Mouse (Mus musculus) adrenal gland, postnatal 25 days (tissue): ENCODE measurements around the gene Fam129b. TPM values are rescaled to one million over a fixed set of nuclear protein-coding genes. Genes with fewer than 3 reads are reported as not detected.

Source experiments
- DNase-seq: peaks from one replicate; pipeline ENCODE4 v3.0.0; 2021; ENCODE audit warnings: mixed read lengths
- total RNA-seq: library from RNA; stranded (reverse); gene quantifications from 2 replicates; pipeline ENCODE4 v1.2.3, GENCODE M21; 2021

Fam129b gene
- total RNA-seq, 1 experiment from 2014 or later: 15.2 TPM

GRCm38 (mm10) chr2:32924306-32924844, 48.5 kb downstream of the Fam129b start:
- no peak for DNase-seq

DNA sequence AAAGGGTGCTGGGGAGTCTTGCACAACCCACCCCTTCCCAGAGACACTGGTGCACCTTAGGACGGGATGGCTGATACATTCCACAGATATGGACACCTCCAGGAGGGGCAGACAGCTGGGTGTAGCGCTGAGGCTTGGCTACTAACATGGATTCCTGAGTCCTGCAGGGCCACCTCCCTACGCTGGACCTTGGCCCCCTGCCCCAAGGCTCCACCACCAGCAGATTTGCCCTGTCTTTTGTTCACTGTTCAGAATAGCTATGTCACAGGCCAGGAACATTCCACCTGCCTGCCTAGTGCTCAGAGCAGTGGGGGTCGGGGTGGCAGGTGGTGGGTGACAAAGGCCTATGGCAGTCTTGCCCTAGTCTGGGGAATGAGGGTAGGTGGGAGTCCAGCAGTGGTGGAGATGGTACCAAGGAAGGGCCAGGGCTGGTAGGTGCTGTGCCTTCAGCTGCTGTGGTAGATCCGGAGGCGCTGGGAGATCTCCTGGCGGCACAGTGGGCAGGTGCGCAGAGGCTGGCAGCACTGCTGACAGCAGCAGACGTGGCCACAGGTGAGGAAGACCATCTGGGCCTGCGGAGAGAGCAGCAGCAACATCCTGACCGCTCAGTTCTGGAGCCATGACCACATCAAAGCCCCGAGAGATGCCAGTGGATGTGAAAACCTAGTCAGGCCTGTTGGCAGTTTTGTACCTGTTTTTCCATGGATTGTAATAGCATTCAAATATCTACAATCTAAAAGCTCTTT, 50.6 kb downstream of the Fam129b start:
- DNase-seq: no peak

DNA sequence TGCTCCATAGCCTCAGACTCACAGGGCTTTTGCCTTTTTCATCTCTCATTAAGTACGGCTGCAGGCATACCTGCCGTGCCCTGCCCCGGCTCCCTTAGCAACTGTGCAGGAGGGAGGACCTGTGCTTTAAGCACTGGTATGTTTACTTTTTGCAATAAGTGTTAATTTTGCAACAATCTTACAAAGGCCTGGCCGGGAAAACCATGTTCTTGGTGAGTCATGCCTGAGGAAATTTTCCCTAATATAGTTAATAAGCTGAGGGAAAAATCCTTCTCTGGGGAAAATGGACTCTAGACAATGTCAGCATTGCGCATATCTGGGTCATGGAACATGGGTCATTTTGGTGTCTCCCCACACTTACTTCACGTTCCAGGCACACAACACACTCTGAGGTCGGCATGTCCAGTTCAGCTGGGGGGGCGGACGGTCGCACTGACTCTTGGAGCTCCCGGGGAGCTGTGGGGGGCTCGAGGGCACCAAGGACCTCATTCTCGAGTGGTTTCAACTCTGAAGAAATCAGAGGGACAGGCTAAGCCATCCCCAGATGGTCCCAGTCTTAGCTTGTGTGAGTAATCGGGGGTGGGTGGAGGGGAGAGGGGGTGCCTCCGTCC, 51.8 kb downstream of the Fam129b start:
- DNase-seq: no peak

DNA sequence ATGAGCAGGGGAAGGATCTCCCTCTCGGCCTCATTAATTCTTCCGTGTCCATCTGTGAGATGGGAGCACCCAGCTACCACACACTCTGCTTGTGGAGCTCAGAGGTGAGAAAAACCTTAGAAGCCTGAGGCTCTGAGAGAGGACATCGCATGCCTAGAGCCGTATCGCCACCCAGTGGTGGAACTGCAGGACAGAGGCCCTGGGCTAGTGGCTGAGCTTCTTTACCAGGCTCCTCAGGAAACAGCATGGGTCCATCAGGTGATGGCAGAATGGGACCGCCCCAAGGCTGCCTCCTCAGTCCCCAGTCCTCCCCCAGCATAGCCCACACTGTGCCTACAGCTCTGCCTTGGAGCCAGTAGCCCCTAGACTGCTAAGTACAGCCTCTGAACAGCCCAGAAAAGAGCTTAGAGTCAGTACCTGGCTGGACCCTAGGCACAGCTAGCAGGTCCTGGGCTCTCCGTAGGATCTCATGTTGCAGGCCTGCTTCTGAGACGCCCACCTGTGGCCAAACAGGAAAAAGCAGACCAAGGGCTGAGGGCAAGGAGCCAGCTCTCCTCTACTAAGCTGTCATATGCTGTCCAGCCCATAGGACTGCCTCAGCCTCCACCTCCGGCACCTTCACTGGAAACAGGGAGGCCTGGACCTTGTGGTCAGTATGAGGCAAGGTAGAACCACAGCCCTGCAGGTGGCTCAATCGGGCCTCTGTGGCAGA, 52.5 kb downstream of the Fam129b start:
- peak; percentile 71 for DNase-seq

- no peak for DNase-seq
These were observed 53.3 kb downstream of the Fam129b start for GRCm38 (mm10) chr2:32928947-32929829.

DNA sequence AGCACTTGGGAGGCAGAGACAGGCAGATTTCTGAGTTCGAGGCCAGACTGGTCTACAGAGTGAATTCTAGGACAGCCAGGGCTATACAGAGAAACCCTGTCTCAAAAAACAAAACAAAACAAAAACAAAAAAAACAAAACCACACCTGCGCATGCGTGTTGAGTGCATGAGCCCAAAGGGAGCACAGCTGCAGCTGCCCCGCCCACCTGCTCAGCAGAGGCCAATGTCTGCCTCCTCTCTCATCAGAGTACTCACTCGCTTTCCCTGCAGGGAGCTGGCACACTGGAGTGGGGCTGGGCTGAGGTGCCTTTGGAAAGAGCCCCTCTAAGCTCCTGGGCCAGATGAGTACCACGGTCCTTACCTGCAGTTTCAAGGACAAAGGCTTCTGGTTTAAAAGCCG, 55.8 kb downstream of the Fam129b start:
- no peak for DNase-seq

DNA sequence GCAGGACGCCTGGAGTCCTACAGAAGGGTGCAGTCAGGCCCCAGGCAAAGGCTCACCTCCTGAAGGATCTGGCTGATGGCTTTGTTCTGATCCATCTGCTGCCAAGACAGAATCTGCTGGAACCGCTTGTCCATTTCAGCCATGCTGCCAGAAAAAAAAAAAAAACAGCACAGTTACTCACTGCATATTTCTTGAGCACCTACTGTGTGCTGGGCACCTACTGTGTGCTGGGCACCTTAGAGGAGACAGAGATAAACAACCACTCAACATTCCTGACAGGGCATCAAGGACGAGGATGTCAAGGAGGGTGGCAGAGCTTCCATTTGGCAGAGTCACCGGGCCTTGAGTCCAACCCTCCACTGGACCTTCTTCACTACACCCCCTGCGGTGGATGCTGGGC, 62.8 kb downstream of the Fam129b start:
- no peak for DNase-seq

GRCm38 (mm10) chr2:32939418-32939817, 63.5 kb downstream of the Fam129b start:
- no peak for DNase-seq

DNA sequence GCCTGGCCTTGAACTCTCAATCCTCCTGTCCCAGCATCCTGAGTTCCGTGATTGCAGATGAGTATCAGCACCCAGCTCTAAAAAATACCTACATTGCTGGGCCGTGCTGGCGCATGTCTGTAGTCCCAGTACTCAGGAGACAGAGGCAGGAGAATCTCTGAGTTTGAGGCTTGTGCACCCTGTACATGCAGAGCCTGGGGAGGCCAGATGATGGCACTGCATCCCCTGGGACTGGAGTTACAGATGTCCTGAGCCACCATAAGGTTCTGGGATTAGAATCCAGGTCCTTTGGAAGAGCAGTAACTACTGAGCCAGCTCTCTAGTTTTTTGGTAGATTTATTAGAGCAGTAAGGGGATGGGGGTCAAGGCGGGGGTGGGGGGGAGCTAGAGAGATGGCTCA, 64.6 kb downstream of the Fam129b start:
- DNase-seq: no peak

GRCm38 (mm10) chr2:32947454-32947853, 71.5 kb downstream of the Fam129b start:
- no peak for DNase-seq

- no peak for DNase-seq
These were observed 78.7 kb downstream of the Fam129b start for GRCm38 (mm10) chr2:32954581-32954980.

DNA sequence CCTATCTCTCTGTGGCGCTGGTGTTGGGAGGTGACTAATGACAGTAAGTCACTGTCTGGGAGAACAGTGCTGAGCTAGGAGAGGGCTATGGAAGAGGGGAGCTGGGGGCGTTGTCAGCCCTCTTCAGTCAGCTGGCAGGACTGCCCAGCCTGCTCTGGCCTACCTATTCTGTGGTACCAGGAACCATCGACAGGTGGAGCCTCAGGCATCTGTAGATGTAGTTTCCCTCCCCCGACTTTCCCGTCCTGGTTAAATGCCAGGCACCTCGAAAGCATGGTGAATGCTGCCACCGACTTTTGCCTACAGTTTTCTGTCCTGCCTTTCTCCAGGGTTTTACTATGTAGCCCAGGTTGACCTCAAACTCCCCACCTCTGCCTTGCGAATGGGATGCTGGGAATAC, 81.4 kb downstream of the Fam129b start:
- no peak for DNase-seq

GRCm38 (mm10) chr2:32960273-32960672, 84.4 kb downstream of the Fam129b start:
- no peak for DNase-seq

GRCm38 (mm10) chr2:32961192-32961995, 85.5 kb downstream of the Fam129b start, which contains the start of the genes Rpl12 and Lrsam1:
Gene Rpl12, plus strand, starts transcription at chr2:32961559.
Gene Lrsam1, minus strand, starts transcription at chr2:32961614.
- DNase-seq: peak; percentile 95

- DNase-seq: peak; percentile 20
These were observed 86.4 kb downstream of the Fam129b start for GRCm38 (mm10) chr2:32962062-32962874.

GRCm38 (mm10) chr2:32962875-32963220, 86.9 kb downstream of the Fam129b start:
- DNase-seq: no peak

GRCm38 (mm10) chr2:32963544-32963943, 87.6 kb downstream of the Fam129b start:
- DNase-seq: no peak

GRCm38 (mm10) chr2:32963981-32964380, 88.1 kb downstream of the Fam129b start:
- DNase-seq: no peak

- no peak for DNase-seq
These were observed 88.9 kb downstream of the Fam129b start for GRCm38 (mm10) chr2:32964659-32965457.
